Comparison of ENCODE assay signal across 14 mouse cellular contexts in the genomic region with DNA sequence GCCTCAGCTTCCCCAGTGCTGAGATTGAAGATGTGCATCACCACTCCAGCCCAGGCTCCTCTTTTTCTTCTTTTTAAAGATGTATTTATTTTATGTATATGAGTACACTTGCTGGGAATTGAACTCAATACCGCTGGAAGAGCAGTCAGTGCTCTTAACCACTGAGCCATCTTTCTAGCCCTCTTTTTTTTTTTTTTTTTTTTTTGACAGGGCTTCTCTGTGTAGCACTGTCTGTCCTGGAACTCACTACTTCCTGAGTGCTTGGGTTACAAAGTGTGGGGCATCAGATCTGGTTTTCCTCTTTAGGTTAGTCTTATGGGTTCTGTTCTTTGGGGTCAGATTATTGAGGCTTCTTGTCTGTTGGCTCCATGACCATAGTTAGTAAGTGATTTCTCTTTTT. TPM values are rescaled to one million over a fixed set of nuclear protein-coding genes. Genes with fewer than 3 reads are reported as not detected.
DNase-seq lines count a peak whose midpoint lies in the region; ATAC-seq lines count a peak whose summit lies in the region.
"Had no signal": no experiment of that assay in that cellular context is flagged by ENCODE, and none has a peak within 500 bp of the region (broad histone marks: within the 10 kb centered on the region; RNA-seq: fewer than 3 reads in every experiment).

No protein-coding gene starts in this region.

- 90% methylated on average over 1 of the region's 1 CpGs for WGBS in hindbrain, embryonic 12.5 days
- WGBS in hindbrain, embryonic 11.5 days = 72% methylated on average over 1 of the region's 1 CpGs
- WGBS in midbrain, embryonic 10.5 days = 71% methylated on average over 1 of the region's 1 CpGs
- WGBS in midbrain, embryonic 11.5 days = 75% methylated on average over 1 of the region's 1 CpGs
- WGBS in intestine, embryonic 16.5 days = 86% methylated on average over 1 of the region's 1 CpGs
- WGBS in neural tube, embryonic 15.5 days = 93% methylated on average over 1 of the region's 1 CpGs

- H3K27me3 ChIP-seq in hindbrain, embryonic 12.5 days = peaks cover 8% of the 10 kb centered on the region; the same call in 1 of the 2 replicates
- H3K27me3 ChIP-seq in hindbrain, embryonic 11.5 days (ENCODE audit: control insufficient read depth, insufficient read depth, low read length) = no peaks in the 10 kb centered on the region; the same call in 1 of the 2 replicates
- H3K27me3 ChIP-seq in midbrain, embryonic 10.5 days (ENCODE audit: low read depth, poor library complexity, severe bottlenecking) = peaks cover 35% of the 10 kb centered on the region
- peaks cover 7% of the 10 kb centered on the region; the same call in 1 of the 2 replicates for H3K27me3 ChIP-seq in midbrain, embryonic 11.5 days (ENCODE audit: control insufficient read depth, insufficient read depth, low read length)
- no peaks in the 10 kb centered on the region for H3K27me3 ChIP-seq in intestine, embryonic 16.5 days (replicated peaks; ENCODE audit: control insufficient read depth, insufficient read depth, low read length)
- no peaks in the 10 kb centered on the region for H3K27me3 ChIP-seq in neural tube, embryonic 15.5 days (replicated peaks)
- H3K27me3 ChIP-seq: embryonic facial prominence, embryonic 13.5 days had no signal

- H3K4me1 ChIP-seq in hindbrain, embryonic 12.5 days = peaks cover 24% of the 10 kb centered on the region
- no peaks in the 10 kb centered on the region for H3K4me1 ChIP-seq in hindbrain, embryonic 11.5 days (replicated peaks; ENCODE audit: control insufficient read depth, insufficient read depth, low read length)
- peaks cover 46% of the 10 kb centered on the region for H3K4me1 ChIP-seq in midbrain, embryonic 10.5 days
- H3K4me1 ChIP-seq in midbrain, embryonic 11.5 days (ENCODE audit: control insufficient read depth, insufficient read depth, low read length) = peaks cover 23% of the 10 kb centered on the region
- H3K4me1 ChIP-seq in intestine, embryonic 16.5 days (ENCODE audit: control insufficient read depth, insufficient read depth, low read length) = peaks cover 27% of the 10 kb centered on the region
- peaks cover 37% of the 10 kb centered on the region for H3K4me1 ChIP-seq in neural tube, embryonic 15.5 days

- no peaks in the 10 kb centered on the region for H3K9me3 ChIP-seq in hindbrain, embryonic 12.5 days (replicated peaks)
- no peaks in the 10 kb centered on the region for H3K9me3 ChIP-seq in hindbrain, embryonic 11.5 days (ENCODE audit: control insufficient read depth, low read length)
- H3K9me3 ChIP-seq in midbrain, embryonic 10.5 days (replicated peaks) = no peaks in the 10 kb centered on the region
- H3K9me3 ChIP-seq in midbrain, embryonic 11.5 days (ENCODE audit: control insufficient read depth, low read length) = no peaks in the 10 kb centered on the region
- H3K9me3 ChIP-seq in intestine, embryonic 16.5 days (ENCODE audit: control insufficient read depth, low read length) = no peaks in the 10 kb centered on the region
- H3K9me3 ChIP-seq in neural tube, embryonic 15.5 days (replicated peaks) = no peaks in the 10 kb centered on the region
- H3K9me3 ChIP-seq: embryonic facial prominence, embryonic 13.5 days; heart, embryonic 10.5 days had no signal

- H3K9ac ChIP-seq in hindbrain, embryonic 12.5 days = no peak overlapping the region
- H3K9ac ChIP-seq in hindbrain, embryonic 11.5 days (ENCODE audit: low read depth, low read length) = no peak overlapping the region
- no peak overlapping the region for H3K9ac ChIP-seq in midbrain, embryonic 11.5 days (ENCODE audit: low read length)
- no peak overlapping the region for H3K9ac ChIP-seq in intestine, embryonic 16.5 days (ENCODE audit: low read depth, low read length)
- H3K9ac ChIP-seq in neural tube, embryonic 15.5 days (replicated peaks) = no peak overlapping the region

- H3K27ac ChIP-seq in hindbrain, embryonic 12.5 days = no peak overlapping the region
- H3K27ac ChIP-seq in hindbrain, embryonic 11.5 days (ENCODE audit: low read depth, low read length) = no peak overlapping the region
- H3K27ac ChIP-seq in midbrain, embryonic 10.5 days (replicated peaks) = no peak overlapping the region
- no peak overlapping the region for H3K27ac ChIP-seq in midbrain, embryonic 11.5 days (ENCODE audit: low read depth, low read length)
- H3K27ac ChIP-seq in intestine, embryonic 16.5 days (ENCODE audit: low read length) = no peak overlapping the region
- no peak overlapping the region for H3K27ac ChIP-seq in neural tube, embryonic 15.5 days (replicated peaks)
- H3K27ac ChIP-seq: embryonic facial prominence, embryonic 13.5 days; heart, embryonic 10.5 days had no signal

- H3K4me2 ChIP-seq in hindbrain, embryonic 12.5 days (replicated peaks) = peak overlapping the region; percentile 77
- H3K4me2 ChIP-seq in hindbrain, embryonic 11.5 days (replicated peaks; ENCODE audit: low read depth, low read length) = no peak overlapping the region
- H3K4me2 ChIP-seq in midbrain, embryonic 11.5 days = no peak overlapping the region
- peak overlapping the region; percentile 74; the same call in 1 of the 2 replicates for H3K4me2 ChIP-seq in intestine, embryonic 16.5 days (ENCODE audit: low read depth, low read length)
- H3K4me2 ChIP-seq in neural tube, embryonic 15.5 days = peak overlapping the region; percentile 79

- H3K36me3 ChIP-seq in hindbrain, embryonic 12.5 days = 0 out of 2 replicates have a peak, but pooled peaks cover 5% of the 10 kb centered on the region
- no peaks in the 10 kb centered on the region for H3K36me3 ChIP-seq in hindbrain, embryonic 11.5 days (ENCODE audit: control insufficient read depth, insufficient read depth, low read length)
- peaks cover 6% of the 10 kb centered on the region; the same call in 1 of the 2 replicates for H3K36me3 ChIP-seq in midbrain, embryonic 10.5 days
- no peaks in the 10 kb centered on the region for H3K36me3 ChIP-seq in midbrain, embryonic 11.5 days (ENCODE audit: control insufficient read depth, insufficient read depth, low read length)
- peaks cover 5% of the 10 kb centered on the region; the same call in 1 of the 2 replicates for H3K36me3 ChIP-seq in intestine, embryonic 16.5 days (ENCODE audit: control insufficient read depth, insufficient read depth, low read length)
- peaks cover 4% of the 10 kb centered on the region; the same call in 1 of the 2 replicates for H3K36me3 ChIP-seq in neural tube, embryonic 15.5 days
- H3K36me3 ChIP-seq: heart, embryonic 10.5 days had no signal

- ATAC-seq in hindbrain, embryonic 12.5 days (ENCODE audit: low FRiP score) = no peak
- no peak for ATAC-seq in hindbrain, embryonic 11.5 days (ENCODE audit: low FRiP score)
- ATAC-seq in midbrain, embryonic 11.5 days (ENCODE audit: low FRiP score) = no peak
- ATAC-seq in intestine, embryonic 16.5 days = no peak
- ATAC-seq in neural tube, embryonic 15.5 days (ENCODE audit: low FRiP score) = no peak

- DNase-seq in hindbrain, embryonic 11.5 days (ENCODE audit: low spot score) = no peak
- DNase-seq in midbrain, embryonic 10.5 days (ENCODE audit: low spot score) = no peak
- DNase-seq in midbrain, embryonic 11.5 days (ENCODE audit: low spot score, missing footprints) = no peak
- DNase-seq in urinary bladder, adult 18-20 months (ENCODE audit: low spot score in 2 of 2) = no peak
- no peak for DNase-seq in spleen, adult 18-20 months
- DNase-seq: adrenal gland, adult 8-10 months; cerebellum, postnatal 36 days; kidney, postnatal 4 days; thymus, postnatal 25 days had no signal

- no peak overlapping the region for H3K4me3 ChIP-seq in hindbrain, embryonic 12.5 days
- no peak overlapping the region for H3K4me3 ChIP-seq in hindbrain, embryonic 11.5 days (ENCODE audit: low read depth, low read length)
- H3K4me3 ChIP-seq in midbrain, embryonic 10.5 days = 0 out of 2 replicates have a peak overlapping the region, but pooled peaks have one; percentile 78
- no peak overlapping the region for H3K4me3 ChIP-seq in midbrain, embryonic 11.5 days (ENCODE audit: low read depth, low read length)
- H3K4me3 ChIP-seq in intestine, embryonic 16.5 days (ENCODE audit: low read length) = 0 out of 2 replicates have a peak overlapping the region, but pooled peaks have one; percentile 86
- H3K4me3 ChIP-seq in neural tube, embryonic 15.5 days (replicated peaks) = peak overlapping the region; percentile 25; the same call in 1 of the 2 replicates
- H3K4me3 ChIP-seq: heart, embryonic 10.5 days had no signal

RNA-seq across cellular contexts. Expression of gene Prkar2a, which starts 5.4 kb away (rescaled TPM):
- polyA plus RNA-seq in hindbrain, embryonic 12.5 days (2016; fragmentation: Nextera tagmentation; extraction: Ambion mirVana) = 59.3 and 63.8 TPM in 2 replicates
- 45.0 and 52.0 TPM in 2 replicates for polyA plus RNA-seq in hindbrain, embryonic 11.5 days (2014; fragmentation: Nextera tagmentation; extraction: Ambion mirVana)
- polyA plus RNA-seq in midbrain, embryonic 10.5 days (2016; fragmentation: Nextera tagmentation; extraction: Ambion mirVana) = 34.6 and 40.8 TPM in 2 replicates
- 58.0 and 58.2 TPM in 2 replicates for polyA plus RNA-seq in midbrain, embryonic 11.5 days (2014; fragmentation: Nextera tagmentation; extraction: Ambion mirVana)
- 32.8 and 36.9 TPM in 2 replicates for polyA plus RNA-seq in intestine, embryonic 16.5 days (2015; fragmentation: Nextera tagmentation; extraction: Ambion mirVana)
- 50.6 and 59.5 TPM in 2 replicates for polyA plus RNA-seq in neural tube, embryonic 15.5 days (2015; fragmentation: Nextera tagmentation; extraction: Ambion mirVana)

RNA-seq across cellular contexts. Expression of gene Slc25a20, which starts 32.6 kb away (rescaled TPM):
- 40.0 and 41.4 TPM in 2 replicates for polyA plus RNA-seq in hindbrain, embryonic 12.5 days (2016; fragmentation: Nextera tagmentation; extraction: Ambion mirVana)
- 22.8 and 27.5 TPM in 2 replicates for polyA plus RNA-seq in hindbrain, embryonic 11.5 days (2014; fragmentation: Nextera tagmentation; extraction: Ambion mirVana)
- polyA plus RNA-seq in midbrain, embryonic 10.5 days (2016; fragmentation: Nextera tagmentation; extraction: Ambion mirVana) = 34.5 and 36.2 TPM in 2 replicates
- polyA plus RNA-seq in midbrain, embryonic 11.5 days (2014; fragmentation: Nextera tagmentation; extraction: Ambion mirVana) = 31.2 and 33.3 TPM in 2 replicates
- polyA plus RNA-seq in intestine, embryonic 16.5 days (2015; fragmentation: Nextera tagmentation; extraction: Ambion mirVana) = 111 and 117 TPM in 2 replicates
- 41.4 and 49.4 TPM in 2 replicates for polyA plus RNA-seq in neural tube, embryonic 15.5 days (2015; fragmentation: Nextera tagmentation; extraction: Ambion mirVana)

RNA-seq across cellular contexts. Expression of gene Arih2, which starts 45.3 kb away (rescaled TPM):
- polyA plus RNA-seq in hindbrain, embryonic 12.5 days (2016; fragmentation: Nextera tagmentation; extraction: Ambion mirVana) = 50.4 and 54.8 TPM in 2 replicates
- 41.6 and 49.1 TPM in 2 replicates for polyA plus RNA-seq in hindbrain, embryonic 11.5 days (2014; fragmentation: Nextera tagmentation; extraction: Ambion mirVana)
- polyA plus RNA-seq in midbrain, embryonic 10.5 days (2016; fragmentation: Nextera tagmentation; extraction: Ambion mirVana) = 66.8 and 72.6 TPM in 2 replicates
- polyA plus RNA-seq in midbrain, embryonic 11.5 days (2014; fragmentation: Nextera tagmentation; extraction: Ambion mirVana) = 46.9 and 50.9 TPM in 2 replicates
- polyA plus RNA-seq in intestine, embryonic 16.5 days (2015; fragmentation: Nextera tagmentation; extraction: Ambion mirVana) = 41.2 and 42.9 TPM in 2 replicates
- 44.4 and 47.3 TPM in 2 replicates for polyA plus RNA-seq in neural tube, embryonic 15.5 days (2015; fragmentation: Nextera tagmentation; extraction: Ambion mirVana)

Comparison
In these comparisons a context has a peak if more than half of its experiments do, and no peak if none do; other contexts are left out.
1. H3K4me2 ChIP-seq: peak in hindbrain, embryonic 12.5 days (single experiment), intestine, embryonic 16.5 days (single experiment) and neural tube, embryonic 15.5 days (single experiment); none in hindbrain, embryonic 11.5 days (single experiment) and midbrain, embryonic 11.5 days (single experiment).
2. H3K4me3 ChIP-seq: peak in midbrain, embryonic 10.5 days (single experiment), intestine, embryonic 16.5 days (single experiment) and neural tube, embryonic 15.5 days (single experiment); none in hindbrain, embryonic 12.5 days (single experiment), hindbrain, embryonic 11.5 days (single experiment) and midbrain, embryonic 11.5 days (single experiment).